ENCODE assay signal across 16 mouse cellular contexts in genomic region chr2:165629900-165630299, GRCm38 (mm10). TPM values are rescaled to one million over a fixed set of nuclear protein-coding genes. Genes with fewer than 3 reads are reported as not detected.
A peak's percentile ranks its signal among the peaks of the same experiment; 100 is the strongest.
DNase-seq lines count a peak whose midpoint lies in the region; ATAC-seq lines count a peak whose summit lies in the region.
"Had no signal": no experiment of that assay in that cellular context is flagged by ENCODE, and none has a peak within 500 bp of the region (broad histone marks: within the 10 kb centered on the region; RNA-seq: fewer than 3 reads in every experiment).

No protein-coding gene starts in this region.

- WGBS in hindbrain, embryonic 15.5 days, result 29% methylated on average over 8 of the region's 8 CpGs
- WGBS in liver, embryonic 11.5 days, result 50% methylated on average over 8 of the region's 8 CpGs

- no peak overlapping the region for H3K4me2 ChIP-seq in hindbrain, embryonic 15.5 days
- H3K4me2 ChIP-seq in liver, embryonic 11.5 days, result no peak overlapping the region
- H3K4me2 ChIP-seq: forebrain, embryonic 12.5 days; heart, embryonic 15.5 days; limb, embryonic 13.5 days; lung, embryonic 15.5 days had no signal

- no peak overlapping the region for H3K9ac ChIP-seq in hindbrain, embryonic 15.5 days
- no peak overlapping the region for H3K9ac ChIP-seq in liver, embryonic 11.5 days (ENCODE audit: low read depth, low read length)
- H3K9ac ChIP-seq: forebrain, embryonic 12.5 days; heart, embryonic 15.5 days; limb, embryonic 13.5 days; lung, embryonic 15.5 days had no signal

- no peak for ATAC-seq in hindbrain, embryonic 15.5 days (ENCODE audit: low FRiP score, low read depth)
- ATAC-seq in megakaryocyte progenitor cell, adult 5-6 weeks (replicated peaks; ENCODE audit: poor library complexity), result no peak
- ATAC-seq in liver, embryonic 11.5 days (replicated peaks; ENCODE audit: low FRiP score), result no peak
- ATAC-seq: intestine, postnatal 0 days had no signal

- H3K27me3 ChIP-seq in hindbrain, embryonic 15.5 days, result no peaks in the 10 kb centered on the region
- H3K27me3 ChIP-seq in liver, embryonic 11.5 days (replicated peaks; ENCODE audit: control insufficient read depth, insufficient read depth, low read length), result no peaks in the 10 kb centered on the region
- H3K27me3 ChIP-seq: heart, embryonic 15.5 days; lung, embryonic 15.5 days had no signal

- H3K4me3 ChIP-seq in hindbrain, embryonic 15.5 days, result no peak overlapping the region
- no peak overlapping the region for H3K4me3 ChIP-seq in liver, embryonic 11.5 days (ENCODE audit: low read depth, low read length)
- H3K4me3 ChIP-seq: forebrain, embryonic 12.5 days; gastrocnemius, adult 2 months; heart, embryonic 15.5 days; limb, embryonic 13.5 days; lung, embryonic 15.5 days had no signal

- 0 out of 2 replicates have a peak overlapping the region, but pooled peaks have one; percentile 17 for H3K27ac ChIP-seq in hindbrain, embryonic 15.5 days (replicated peaks)
- no peak overlapping the region for H3K27ac ChIP-seq in liver, embryonic 11.5 days (ENCODE audit: low read depth, low read length)
- H3K27ac ChIP-seq: forebrain, embryonic 12.5 days; gastrocnemius, adult 2 months; heart, embryonic 15.5 days; limb, embryonic 13.5 days; lung, embryonic 15.5 days; stomach, postnatal 0 days had no signal

- no peaks in the 10 kb centered on the region for H3K36me3 ChIP-seq in hindbrain, embryonic 15.5 days
- H3K36me3 ChIP-seq in liver, embryonic 11.5 days (ENCODE audit: control insufficient read depth, insufficient read depth, low read length), result no peaks in the 10 kb centered on the region
- H3K36me3 ChIP-seq: forebrain, embryonic 12.5 days; heart, embryonic 15.5 days; limb, embryonic 13.5 days; lung, embryonic 15.5 days had no signal

- DNase-seq in embryo, embryonic 10 days (ENCODE audit: low spot score), result peak; percentile 63
- DNase-seq in embryo, embryonic 9.5 days (ENCODE audit: extremely low spot score), result no peak
- peak; percentile 62 for DNase-seq in 416B (ENCODE audit: low read depth)
- DNase-seq in cerebellum, adult 8-10 months, result peak; percentile 64
- no peak for DNase-seq in liver, embryonic 11.5 days (ENCODE audit: low spot score)
- no peak for DNase-seq in kidney, postnatal 14 days
- DNase-seq: gastrocnemius, adult 2 months; thymus, postnatal 4 days had no signal

- H3K9me3 ChIP-seq in hindbrain, embryonic 15.5 days, result no peaks in the 10 kb centered on the region
- no peaks in the 10 kb centered on the region for H3K9me3 ChIP-seq in liver, embryonic 11.5 days (ENCODE audit: control insufficient read depth, low read length)
- H3K9me3 ChIP-seq: forebrain, embryonic 12.5 days; heart, embryonic 15.5 days; limb, embryonic 13.5 days; lung, embryonic 15.5 days had no signal

- peaks cover 4% of the 10 kb centered on the region; the same call in 1 of the 2 replicates for H3K4me1 ChIP-seq in hindbrain, embryonic 15.5 days (replicated peaks)
- H3K4me1 ChIP-seq in liver, embryonic 11.5 days (replicated peaks; ENCODE audit: control insufficient read depth, insufficient read depth, low read length), result no peaks in the 10 kb centered on the region; the same call in 1 of the 2 replicates
- H3K4me1 ChIP-seq: heart, embryonic 15.5 days had no signal

RNA-seq across cellular contexts. Expression of gene Eya2, which starts 35.1 kb away (rescaled TPM):
- polyA plus RNA-seq in hindbrain, embryonic 15.5 days (2015; fragmentation: Nextera tagmentation; extraction: Ambion mirVana), result 8.2 and 10.1 TPM in 2 replicates
- total RNA-seq in megakaryocyte progenitor cell, adult 5-6 weeks (2015), result 1.7 TPM in 2 replicates
- total RNA-seq in megakaryocyte progenitor cell, adult 5-6 weeks (2017), result 0.33 and 1.8 TPM in 2 replicates
- polyA plus RNA-seq in liver, embryonic 11.5 days (2014; fragmentation: Nextera tagmentation; extraction: Ambion mirVana), result 0.66 and 1.2 TPM in 2 replicates

Comparison
In these comparisons a context has a peak if more than half of its experiments do, and no peak if none do; other contexts are left out.
1. DNase-seq: peak in embryo, embryonic 10 days (single experiment), 416B (single experiment) and cerebellum, adult 8-10 months (single experiment); none in embryo, embryonic 9.5 days (single experiment), liver, embryonic 11.5 days (single experiment) and kidney, postnatal 14 days (single experiment).